Mouse (Mus musculus): ENCODE data around the gene Foxi2. TPM values are rescaled to one million over a fixed set of nuclear protein-coding genes. Genes with fewer than 3 reads are reported as not detected.

Foxi2 gene
- not detected in 2 replicates for total RNA-seq (2015; ENCODE audit: low replicate concordance)
- total RNA-seq (2017; ENCODE audit: low replicate concordance) = not detected in 2 replicates

- no peak for ATAC-seq (replicated peaks; ENCODE audit: low FRiP score, poor library complexity, severe bottlenecking)
Observed at GRCm38 (mm10) chr7:135410237-135410965, at the start of gene Foxi2. Gene Foxi2, plus strand, starts transcription at chr7:135410308.

GRCm38 (mm10) chr7:135364606-135365005 lies 45.5 kb upstream of the Foxi2 start:
- no peak for ATAC-seq (replicated peaks; ENCODE audit: low FRiP score, poor library complexity, severe bottlenecking)

GRCm38 (mm10) chr7:135376048-135376447 lies 34.1 kb upstream of the Foxi2 start:
- ATAC-seq (replicated peaks; ENCODE audit: low FRiP score, poor library complexity, severe bottlenecking) = no peak

GRCm38 (mm10) chr7:135376932-135377331 lies 33.2 kb upstream of the Foxi2 start:
- peak; percentile 57; the same call in 1 of the 2 replicates for ATAC-seq (replicated peaks; ENCODE audit: low FRiP score, poor library complexity, severe bottlenecking)

GRCm38 (mm10) chr7:135378331-135378730 lies 31.8 kb upstream of the Foxi2 start:
- ATAC-seq (replicated peaks; ENCODE audit: low FRiP score, poor library complexity, severe bottlenecking) = no peak

- no peak for ATAC-seq (replicated peaks; ENCODE audit: low FRiP score, poor library complexity, severe bottlenecking)
Observed at GRCm38 (mm10) chr7:135389039-135389438, 21.1 kb upstream of the Foxi2 start.

GRCm38 (mm10) chr7:135392949-135393542 lies 17.1 kb upstream of the Foxi2 start:
- ATAC-seq (replicated peaks; ENCODE audit: low FRiP score, poor library complexity, severe bottlenecking) = no peak

GRCm38 (mm10) chr7:135394436-135394835 lies 15.7 kb upstream of the Foxi2 start:
- ATAC-seq (replicated peaks; ENCODE audit: low FRiP score, poor library complexity, severe bottlenecking) = no peak

GRCm38 (mm10) chr7:135395242-135395641 lies 14.9 kb upstream of the Foxi2 start:
- ATAC-seq (replicated peaks; ENCODE audit: low FRiP score, poor library complexity, severe bottlenecking) = no peak

- no peak for ATAC-seq (replicated peaks; ENCODE audit: low FRiP score, poor library complexity, severe bottlenecking)
Observed at GRCm38 (mm10) chr7:135397096-135397495, 13.0 kb upstream of the Foxi2 start.

GRCm38 (mm10) chr7:135397874-135398273 lies 12.2 kb upstream of the Foxi2 start:
- ATAC-seq (replicated peaks; ENCODE audit: low FRiP score, poor library complexity, severe bottlenecking) = peak; percentile 50

GRCm38 (mm10) chr7:135403416-135403815 lies 6.7 kb upstream of the Foxi2 start:
- peak; percentile 75; the same call in 1 of the 2 replicates for ATAC-seq (replicated peaks; ENCODE audit: low FRiP score, poor library complexity, severe bottlenecking)

- ATAC-seq (replicated peaks; ENCODE audit: low FRiP score, poor library complexity, severe bottlenecking) = no peak
Observed at GRCm38 (mm10) chr7:135406761-135407160, 3.3 kb upstream of the Foxi2 start.

- ATAC-seq (replicated peaks; ENCODE audit: low FRiP score, poor library complexity, severe bottlenecking) = no peak
Observed at GRCm38 (mm10) chr7:135408501-135408900, 1.6 kb upstream of the Foxi2 start.

- ATAC-seq (replicated peaks; ENCODE audit: low FRiP score, poor library complexity, severe bottlenecking) = no peak
Observed at GRCm38 (mm10) chr7:135412357-135412756, 2.2 kb downstream of the Foxi2 start.

GRCm38 (mm10) chr7:135428840-135429239 lies 18.7 kb downstream of the Foxi2 start:
- no peak for ATAC-seq (replicated peaks; ENCODE audit: low FRiP score, poor library complexity, severe bottlenecking)

GRCm38 (mm10) chr7:135430903-135431302 lies 20.8 kb downstream of the Foxi2 start:
- ATAC-seq (replicated peaks; ENCODE audit: low FRiP score, poor library complexity, severe bottlenecking) = no peak

- ATAC-seq (replicated peaks; ENCODE audit: low FRiP score, poor library complexity, severe bottlenecking) = no peak
Observed at GRCm38 (mm10) chr7:135443903-135444302, 33.8 kb downstream of the Foxi2 start.

GRCm38 (mm10) chr7:135451340-135451739 lies 41.2 kb downstream of the Foxi2 start:
- ATAC-seq (replicated peaks; ENCODE audit: low FRiP score, poor library complexity, severe bottlenecking) = no peak

GRCm38 (mm10) chr7:135452366-135452765 lies 42.3 kb downstream of the Foxi2 start:
- ATAC-seq (replicated peaks; ENCODE audit: low FRiP score, poor library complexity, severe bottlenecking) = no peak

- no peak for ATAC-seq (replicated peaks; ENCODE audit: low FRiP score, poor library complexity, severe bottlenecking)
Observed at GRCm38 (mm10) chr7:135453690-135454089, 43.6 kb downstream of the Foxi2 start.

All from erythroblast, adult 5-6 weeks (primary cell).